Mouse (Mus musculus) kidney, adult 2 months (tissue): ENCODE results near the gene Stard3.

ENCODE experiments used
- CTCF ChIP-seq: fragments of 200-500 bp; conservative IDR thresholded peaks from 2 replicates; pipeline ENCODE4 v1.5.1; 2011; ENCODE audit warnings: low read depth, mild to moderate bottlenecking, control low read depth, low read length, moderate library complexity, mixed read lengths; ENCODE audit not compliant: insufficient read depth, insufficient read length
- POLR2A ChIP-seq: fragments of 200-500 bp; IDR thresholded peaks from one replicate; pipeline ENCODE4 v1.6.1; 2011; ENCODE audit warnings: low read depth, low read length, control low read depth

GRCm38 (mm10) chr11:98412273-98412796 lies 54.2 kb downstream of the Stard3 start, which contains the start of gene Erbb2:
- TF ChIP-seq CTCF: no peak
- peak; percentile 44 for TF ChIP-seq POLR2A
